Mouse (Mus musculus) heart, postnatal 0 days (tissue): ENCODE data around the gene Gna14. TPM values are rescaled to one million over a fixed set of nuclear protein-coding genes. Genes with fewer than 3 reads are reported as not detected.
A peak's percentile ranks its signal among the peaks of the same experiment; 100 is the strongest.

Experiments used
- ATAC-seq: fragments of 200-750 bp; cut with Nextera tagmentation; 2 replicates; pipeline ENCODE4 v1.8.0; 2017; ENCODE audit warnings: low read depth, moderate number of reproducible peaks, moderate library complexity; ENCODE audit not compliant: insufficient read depth
- DNase-seq: peaks from one replicate; pipeline ENCODE4 v3.0.0-alpha.2; 2016; ENCODE audit warnings: low spot score
- H3K27ac ChIP-seq: fragments of 300-500 bp; sonication (generic); 2 replicates; pipeline ENCODE4 v1.5.1; 2014; ENCODE audit warnings: low read depth, mild to moderate bottlenecking
- H3K27me3 ChIP-seq: fragments of 300-500 bp; sonication (generic); 2 replicates; pipeline ENCODE4 v1.6.1; 2014; ENCODE audit warnings: low read length, mixed read lengths; ENCODE audit not compliant: control insufficient read depth, insufficient read depth
- H3K36me3 ChIP-seq: fragments of 300-500 bp; sonication (generic); replicated peaks from 2 replicates; pipeline ENCODE4 v1.6.1; 2014; ENCODE audit warnings: low read length, mixed read lengths; ENCODE audit not compliant: control insufficient read depth, insufficient read depth
- H3K4me1 ChIP-seq: fragments of 300-500 bp; sonication (generic); 2 replicates; pipeline ENCODE4 v1.6.1; 2014; ENCODE audit warnings: antibody characterized with exemption; ENCODE audit not compliant: control insufficient read depth, insufficient read depth
- H3K4me2 ChIP-seq: fragments of 300-500 bp; sonication (generic); 2 replicates; pipeline ENCODE4 v1.6.1; 2014; ENCODE audit warnings: low read depth, mild to moderate bottlenecking, low read length, moderate library complexity
- H3K4me3 ChIP-seq: fragments of 300-500 bp; sonication (generic); 2 replicates; pipeline ENCODE4 v1.5.1; 2014; ENCODE audit warnings: low read depth, low read length
- H3K9ac ChIP-seq: fragments of 300-500 bp; sonication (generic); replicated peaks from 2 replicates; pipeline ENCODE4 v1.6.1; 2014; ENCODE audit warnings: low read depth, low read length, mixed read lengths
- H3K9me3 ChIP-seq: fragments of 300-500 bp; sonication (generic); replicated peaks from 2 replicates; pipeline ENCODE4 v1.6.1; 2016; ENCODE audit warnings: low read length; ENCODE audit not compliant: control insufficient read depth
- CTCF ChIP-seq: IDR thresholded peaks from 2 replicates; pipeline ENCODE4 v1.5.1; 2016; ENCODE audit warnings: antibody characterized with exemption, control low read depth, low read depth
- EP300 ChIP-seq: IDR thresholded peaks from 2 replicates; pipeline ENCODE4 v1.6.1; 2016; ENCODE audit warnings: antibody characterized with exemption, low read depth
- WGBS: fragments of 180-500 bp; shearing (Covaris S2); extraction: QIAGEN DNeasy Blood & Tissue Kit; methylation state at CpG from one replicate; pipeline ENCODE4 v1.1.7; 2014; 5-methylcytosine and 5-hydroxymethylcytosine counted together
- polyA plus RNA-seq: library from polyadenylated mRNA; unstranded; fragments of >200 nt; fragmentation: Nextera tagmentation; extraction: Ambion mirVana; gene quantifications from 2 replicates; pipeline ENCODE4 v1.2.1, GENCODE M21; 2015
- total RNA-seq: library from RNA; depleted of rRNA; stranded (reverse); fragments of >200 nt; gene quantifications from 2 replicates; pipeline ENCODE4 v1.2.3, GENCODE M21; 2014; ENCODE audit warnings: low replicate concordance

The Gna14 gene
- total and polyA plus RNA-seq, 2 experiments from 2014 or later = 0.33 to 3.1 TPM

DNA sequence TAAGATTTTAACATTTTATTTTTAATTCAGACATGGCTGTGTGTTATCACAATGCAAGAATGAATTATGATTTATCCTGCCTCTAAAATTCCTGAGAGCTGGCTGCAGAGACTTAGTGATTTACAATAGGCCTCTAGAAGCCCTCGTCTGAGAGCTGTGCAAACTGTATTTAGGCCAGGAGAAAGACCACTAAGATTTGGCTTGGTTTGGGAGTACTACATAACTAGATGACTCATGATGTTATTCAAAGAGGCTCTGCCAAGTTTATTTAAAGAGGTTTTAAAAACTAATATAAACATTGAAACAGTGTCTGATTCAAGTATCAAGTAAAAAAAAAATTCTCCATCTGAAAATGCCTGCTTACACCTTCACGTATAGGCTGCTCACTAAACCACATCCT lies 123.0 kb downstream of the Gna14 start:
- DNase-seq (peak; percentile 9), ATAC-seq (no peak)

DNA sequence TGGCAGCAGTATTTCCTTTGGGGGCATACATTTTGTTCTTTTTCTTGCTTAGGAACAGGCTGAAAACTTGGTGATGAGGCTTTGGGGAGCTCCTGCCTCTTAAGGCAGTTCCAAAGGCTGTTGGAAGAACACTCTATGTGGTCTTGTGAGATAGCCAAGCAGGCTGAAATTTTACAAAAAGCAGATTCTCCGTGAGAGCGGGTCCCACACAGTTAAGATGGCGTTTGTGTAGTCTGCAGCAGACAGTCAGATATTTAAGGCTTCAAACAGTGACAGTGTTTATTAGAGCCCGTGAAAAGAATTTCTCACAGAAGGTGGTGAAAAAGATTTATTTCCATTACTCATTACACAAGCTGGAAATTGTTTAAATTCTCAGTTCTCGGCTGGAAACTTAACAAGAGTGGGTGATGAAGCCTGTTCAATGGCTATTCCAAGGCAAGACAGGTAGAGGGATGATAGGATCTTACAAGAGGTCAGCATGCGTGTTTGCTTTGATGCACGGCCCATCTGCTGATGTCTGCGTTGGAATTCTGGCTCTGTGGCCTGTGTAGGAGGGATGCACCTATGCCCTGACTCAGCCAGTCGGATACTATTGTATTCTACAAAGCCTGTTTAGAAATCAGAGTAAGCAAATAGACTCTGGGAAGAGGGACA lies 123.8 kb downstream of the Gna14 start:
- 65% methylated on average over 9 of the region's 9 CpGs for WGBS

More for the DNA sequence above, 123.0 kb downstream of the Gna14 start:
- 57% methylated on average over 2 of the region's 2 CpGs for WGBS
- Histone ChIP-seq H3K4me3 (no peak overlapping the region), H3K9me3 (no peaks in the 10 kb centered on the region), H3K27ac (no peak overlapping the region), H3K9ac (no peak overlapping the region), H3K27me3 (no peaks in the 10 kb centered on the region), H3K4me1 (no peaks in the 10 kb centered on the region), H3K4me2 (no peak overlapping the region), H3K36me3 (no peaks in the 10 kb centered on the region)
- TF ChIP-seq EP300 = no peak
- TF ChIP-seq CTCF = no peak

DNA sequence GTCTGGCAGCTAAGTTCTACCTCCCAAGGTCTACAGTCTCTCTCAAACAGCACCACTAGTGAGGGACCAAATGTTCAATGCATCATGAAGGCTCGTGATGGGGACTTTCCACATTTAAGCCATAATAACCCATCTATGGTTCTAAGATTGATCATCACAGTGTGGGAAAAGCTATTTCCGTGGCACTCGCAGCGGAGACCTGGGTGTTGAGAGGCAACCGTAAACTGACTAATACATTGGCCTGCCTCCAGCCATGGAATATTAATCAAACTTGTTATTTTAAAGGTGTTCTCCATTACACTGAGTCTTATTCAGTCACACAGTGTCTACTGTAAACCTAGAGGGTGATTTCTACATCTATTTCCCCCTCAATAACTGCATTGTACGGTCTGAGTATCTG lies 127.1 kb downstream of the Gna14 start:
- H3K36me3 ChIP-seq = no peaks in the 10 kb centered on the region
- 84% methylated on average over 6 of the region's 6 CpGs for WGBS
- H3K27ac ChIP-seq = no peak overlapping the region
- no peak overlapping the region for H3K4me2 ChIP-seq
- no peaks in the 10 kb centered on the region for H3K9me3 ChIP-seq
- no peak overlapping the region for H3K4me3 ChIP-seq
- no peak for TF ChIP-seq CTCF
- no peak for TF ChIP-seq EP300
- H3K9ac ChIP-seq = no peak overlapping the region
- DNase-seq = no peak
- ATAC-seq = no peak
- H3K4me1 ChIP-seq = no peaks in the 10 kb centered on the region
- no peaks in the 10 kb centered on the region for H3K27me3 ChIP-seq

More for the DNA sequence above, 123.8 kb downstream of the Gna14 start:
- H3K4me3 ChIP-seq = no peak overlapping the region
- H3K9me3 ChIP-seq = no peaks in the 10 kb centered on the region
- no peak overlapping the region for H3K9ac ChIP-seq
- TF ChIP-seq CTCF (no peak), EP300 (no peak)
- DNase-seq (no peak), ATAC-seq (no peak)
- no peaks in the 10 kb centered on the region for H3K27me3 ChIP-seq
- no peak overlapping the region for H3K4me2 ChIP-seq
- no peaks in the 10 kb centered on the region for H3K4me1 ChIP-seq
- no peak overlapping the region for H3K27ac ChIP-seq
- H3K36me3 ChIP-seq = no peaks in the 10 kb centered on the region

DNA sequence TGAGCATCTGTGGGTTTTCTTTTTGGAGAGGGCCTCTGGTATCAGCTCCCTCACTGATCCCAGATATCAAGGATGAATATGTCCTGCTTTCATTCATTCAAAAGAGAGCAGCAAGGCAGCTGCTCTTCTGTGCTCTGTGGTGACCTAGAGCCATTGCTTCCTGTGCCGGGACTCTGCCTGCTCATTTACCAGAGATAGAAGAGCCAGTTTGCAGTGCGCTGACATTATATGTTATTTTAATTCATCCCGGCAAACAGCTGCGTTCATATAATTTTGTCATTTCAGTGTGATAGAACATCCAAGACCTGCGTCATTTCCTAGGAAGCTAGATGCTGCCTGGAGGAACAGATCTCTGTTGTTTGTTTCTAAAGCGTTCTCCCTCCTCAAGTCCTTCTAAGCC lies 141.2 kb downstream of the Gna14 start:
- Histone ChIP-seq H3K4me2 (no peak overlapping the region), H3K4me3 (no peak overlapping the region), H3K4me1 (no peaks in the 10 kb centered on the region), H3K36me3 (no peaks in the 10 kb centered on the region), H3K9me3 (0 out of 2 replicates have a peak, but pooled peaks cover 3% of the 10 kb centered on the region), H3K27ac (no peak overlapping the region), H3K9ac (no peak overlapping the region), H3K27me3 (no peaks in the 10 kb centered on the region)
- TF ChIP-seq EP300 (no peak), CTCF (no peak)
- WGBS = 76% methylated on average over 6 of the region's 6 CpGs
- DNase-seq = no peak
- no peak for ATAC-seq

DNA sequence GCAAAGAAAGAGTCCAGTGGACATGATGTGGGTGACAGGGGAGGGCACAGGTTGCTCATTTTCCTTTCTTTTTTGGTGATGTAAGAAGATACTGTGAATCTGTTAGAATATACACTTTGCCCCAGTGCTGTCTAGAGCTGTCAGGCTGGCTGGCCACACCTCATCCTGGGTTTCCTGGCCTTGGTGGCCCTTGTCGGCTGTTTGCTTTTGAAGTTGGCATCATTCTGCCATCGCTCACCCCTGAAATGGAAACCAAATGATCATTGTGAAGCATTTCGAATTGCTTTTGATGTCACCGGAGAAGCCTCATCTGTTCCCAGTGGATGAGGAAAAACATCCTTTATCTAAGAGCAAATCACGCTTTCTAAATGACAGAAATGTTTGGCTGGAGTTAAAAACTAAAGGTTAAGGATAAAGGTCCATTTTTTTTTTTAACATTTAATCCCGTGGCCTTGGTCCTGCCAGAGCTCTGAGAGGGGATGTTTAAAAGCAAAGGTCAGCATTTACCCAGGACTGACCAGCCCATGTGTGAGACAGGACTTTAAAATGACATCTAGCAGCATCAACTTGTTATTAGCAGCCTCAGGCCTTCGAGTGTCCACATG lies 144.2 kb downstream of the Gna14 start:
- Histone ChIP-seq H3K9me3 (0 out of 2 replicates have a peak, but pooled peaks cover 6% of the 10 kb centered on the region), H3K27ac (no peak overlapping the region), H3K4me3 (no peak overlapping the region), H3K36me3 (no peaks in the 10 kb centered on the region), H3K27me3 (no peaks in the 10 kb centered on the region), H3K9ac (no peak overlapping the region), H3K4me2 (no peak overlapping the region), H3K4me1 (no peaks in the 10 kb centered on the region)
- ATAC-seq (no peak), DNase-seq (no peak)
- WGBS = 77% methylated on average over 7 of the region's 7 CpGs
- TF ChIP-seq CTCF (no peak), EP300 (no peak)
